Mouse (Mus musculus) MN1 (cell line): ENCODE measurements around the gene Hgf.

ENCODE experiments used
- DNase-seq: peaks from one replicate; pipeline ENCODE4 v3.0.0-alpha.2; 2016; ENCODE audit warnings: low spot score

Hgf gene

GRCm38 (mm10) chr5:16553304-16554047, at the start of gene Hgf:
Gene Hgf, plus strand, starts transcription at chr5:16553495.
- DNase-seq, result peak; percentile 29

GRCm38 (mm10) chr5:16506702-16507350, 46.5 kb upstream of the Hgf start:
- DNase-seq, result no peak

- no peak for DNase-seq
Measured at GRCm38 (mm10) chr5:16531619-16532277, 21.5 kb upstream of the Hgf start.

GRCm38 (mm10) chr5:16538067-16538466, 15.2 kb upstream of the Hgf start:
- no peak for DNase-seq

- DNase-seq, result no peak
Measured at GRCm38 (mm10) chr5:16541561-16542116, 11.7 kb upstream of the Hgf start.

- no peak for DNase-seq
Measured at GRCm38 (mm10) chr5:16547490-16547889, 5.8 kb upstream of the Hgf start.

GRCm38 (mm10) chr5:16552647-16553046, 648 bp upstream of the Hgf start:
- no peak for DNase-seq

GRCm38 (mm10) chr5:16560247-16560646, 7.0 kb downstream of the Hgf start:
- DNase-seq, result no peak

- no peak for DNase-seq
Measured at GRCm38 (mm10) chr5:16568997-16569396, 15.7 kb downstream of the Hgf start.

GRCm38 (mm10) chr5:16577882-16578742, 24.8 kb downstream of the Hgf start:
- DNase-seq, result no peak

GRCm38 (mm10) chr5:16595699-16596098, 42.4 kb downstream of the Hgf start:
- DNase-seq, result no peak

- DNase-seq, result no peak
Measured at GRCm38 (mm10) chr5:16597996-16598395, 44.7 kb downstream of the Hgf start.

GRCm38 (mm10) chr5:16601463-16601862, 48.2 kb downstream of the Hgf start:
- no peak for DNase-seq

- no peak for DNase-seq
Measured at GRCm38 (mm10) chr5:16632996-16633395, 79.7 kb downstream of the Hgf start.

GRCm38 (mm10) chr5:16646417-16646816, 93.1 kb downstream of the Hgf start:
- DNase-seq, result no peak

- DNase-seq, result no peak
Measured at GRCm38 (mm10) chr5:16647701-16648100, 94.4 kb downstream of the Hgf start.

GRCm38 (mm10) chr5:16650240-16650639, 96.9 kb downstream of the Hgf start:
- DNase-seq, result no peak

GRCm38 (mm10) chr5:16654022-16654421, 100.7 kb downstream of the Hgf start:
- DNase-seq, result no peak
